Mouse (Mus musculus): Measurements from ENCODE around the gene Dynlt1b. TPM values are rescaled to one million over a fixed set of nuclear protein-coding genes. Genes with fewer than 3 reads are reported as not detected.
"Not testable (repeated sequence)": the region's sequence is repeated elsewhere in the genome, so short reads cannot be mapped to it uniquely, and the experiment has no call there.

Dynlt1b gene
- total and polyA plus RNA-seq, 2 experiments from 2014 or later = 457 to 1,233 TPM

- not testable (repeated sequence) for H3K9me3 ChIP-seq (ENCODE audit: low read length); ATAC-seq; H3K27ac ChIP-seq; H3K36me3 ChIP-seq (ENCODE audit: insufficient read depth, low read length); H3K9ac ChIP-seq (replicated peaks; ENCODE audit: low read length); H3K4me1 ChIP-seq (ENCODE audit: insufficient read depth, low read length); H3K4me2 ChIP-seq (ENCODE audit: low read depth, low read length); H3K4me3 ChIP-seq (ENCODE audit: low read length); H3K27me3 ChIP-seq (ENCODE audit: insufficient read depth, low read length)
- DNase-seq (ENCODE audit: low spot score) = peak; percentile 14
- 87% methylated on average over 3 of the region's 4 CpGs for WGBS
- TF ChIP-seq CTCF (IDR thresholded peaks at IDR 0.05; ENCODE audit: low read depth) = peak; percentile 17; the same call in 1 of the 2 replicates
Observed at GRCm38 (mm10) chr17:6432456-6432855, 2.5 kb downstream of the Dynlt1b start.

GRCm38 (mm10) chr17:6433691-6434090 lies 3.8 kb downstream of the Dynlt1b start:
- H3K4me3 ChIP-seq (ENCODE audit: low read length); H3K9me3 ChIP-seq (ENCODE audit: low read length); H3K4me1 ChIP-seq (ENCODE audit: insufficient read depth, low read length); H3K36me3 ChIP-seq (ENCODE audit: insufficient read depth, low read length); ATAC-seq; H3K27ac ChIP-seq; H3K27me3 ChIP-seq (ENCODE audit: insufficient read depth, low read length); H3K4me2 ChIP-seq (ENCODE audit: low read depth, low read length); H3K9ac ChIP-seq (replicated peaks; ENCODE audit: low read length): not testable (repeated sequence)
- WGBS = 51% methylated on average over 3 of the region's 3 CpGs
- peak; percentile 56 for DNase-seq (ENCODE audit: low spot score)

DNA sequence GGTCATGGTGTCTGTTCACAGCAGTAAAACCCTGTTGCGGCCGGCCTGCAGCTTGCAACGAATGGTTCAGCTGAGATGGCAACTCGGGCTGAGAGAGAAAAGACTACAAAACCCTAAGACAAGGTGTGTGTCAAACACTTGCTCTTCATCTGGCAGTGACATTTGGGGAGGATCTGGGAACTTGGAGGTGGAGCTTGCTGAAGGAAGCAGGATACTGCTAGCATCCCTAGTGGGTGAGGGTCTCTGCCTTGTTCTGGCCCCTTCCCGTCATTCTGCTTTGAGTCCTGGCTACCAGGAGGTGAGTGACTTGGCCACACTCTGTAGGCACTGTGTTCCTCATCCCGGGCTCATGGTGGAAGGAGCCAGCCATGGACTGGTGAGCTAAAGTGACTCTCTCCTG lies 8.2 kb downstream of the Dynlt1b start:
- not testable (repeated sequence) for DNase-seq (ENCODE audit: low spot score); H3K36me3 ChIP-seq (ENCODE audit: insufficient read depth, low read length); H3K27me3 ChIP-seq (ENCODE audit: insufficient read depth, low read length); H3K4me2 ChIP-seq (ENCODE audit: low read depth, low read length); H3K9me3 ChIP-seq (ENCODE audit: low read length); ATAC-seq; H3K27ac ChIP-seq; H3K4me1 ChIP-seq (ENCODE audit: insufficient read depth, low read length); H3K9ac ChIP-seq (replicated peaks; ENCODE audit: low read length); H3K4me3 ChIP-seq (ENCODE audit: low read length)
- WGBS = 82% methylated on average over 6 of the region's 6 CpGs

DNA sequence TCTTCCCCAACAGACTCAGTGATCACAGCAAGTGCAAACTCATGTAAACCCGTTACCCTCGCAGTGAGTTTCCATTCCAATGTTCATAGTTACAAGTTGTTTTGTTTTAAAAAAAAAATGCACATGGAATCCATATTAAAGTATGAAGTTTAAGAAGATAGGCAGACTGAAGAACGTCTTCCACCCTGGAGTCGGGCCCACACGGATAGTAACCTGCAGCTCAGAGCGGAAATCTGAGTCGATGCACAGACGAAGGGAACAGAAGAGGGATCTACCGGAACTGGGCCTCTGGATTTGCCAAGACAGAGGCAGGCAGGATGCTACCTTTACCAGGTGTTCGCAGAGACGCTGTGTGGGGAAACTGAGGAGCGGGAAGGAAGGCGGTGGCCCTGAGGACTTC lies 10.0 kb downstream of the Dynlt1b start:
- 95% methylated on average over 9 of the region's 13 CpGs for WGBS
- not testable (repeated sequence) for H3K9ac ChIP-seq (replicated peaks; ENCODE audit: low read length); H3K36me3 ChIP-seq (ENCODE audit: insufficient read depth, low read length); H3K4me2 ChIP-seq (ENCODE audit: low read depth, low read length); H3K27me3 ChIP-seq (ENCODE audit: insufficient read depth, low read length); ATAC-seq; H3K4me1 ChIP-seq (ENCODE audit: insufficient read depth, low read length); DNase-seq (ENCODE audit: low spot score); H3K4me3 ChIP-seq (ENCODE audit: low read length); H3K27ac ChIP-seq; H3K9me3 ChIP-seq (ENCODE audit: low read length)

DNA sequence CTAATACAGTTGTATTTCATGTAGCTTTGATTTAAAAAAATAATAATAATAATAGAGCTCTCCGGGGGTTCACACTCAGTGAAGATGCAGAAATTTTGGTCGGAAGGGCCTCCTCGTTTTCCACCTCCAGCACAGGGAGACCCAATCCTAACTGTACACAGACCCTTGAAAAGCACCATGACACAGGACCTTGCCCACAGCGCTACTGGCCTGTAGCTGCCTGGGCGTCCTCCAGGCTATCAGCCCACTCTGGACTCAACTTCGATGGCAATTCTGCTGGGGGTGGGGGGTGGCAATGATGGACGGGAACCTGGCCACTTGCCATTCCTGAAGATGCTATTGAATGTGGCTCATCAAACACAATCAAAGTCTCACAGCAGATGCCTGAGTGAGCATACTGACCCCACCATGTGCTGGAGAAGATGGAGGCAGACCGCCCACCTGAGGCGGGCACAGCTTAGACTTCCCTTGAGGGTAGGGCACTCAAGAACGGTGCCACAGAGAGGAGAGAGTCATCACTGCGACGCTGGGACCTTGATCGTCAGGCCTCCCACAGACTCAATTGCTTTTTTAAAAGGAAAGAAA lies 10.7 kb downstream of the Dynlt1b start:
- peak; percentile 39; the same call in 1 of the 2 replicates for ATAC-seq
- H3K4me3 ChIP-seq (ENCODE audit: low read length); H3K4me2 ChIP-seq (ENCODE audit: low read depth, low read length); H3K27ac ChIP-seq; H3K9ac ChIP-seq (replicated peaks; ENCODE audit: low read length); H3K4me1 ChIP-seq (ENCODE audit: insufficient read depth, low read length); H3K36me3 ChIP-seq (ENCODE audit: insufficient read depth, low read length); H3K9me3 ChIP-seq (ENCODE audit: low read length); H3K27me3 ChIP-seq (ENCODE audit: insufficient read depth, low read length): not testable (repeated sequence)
- peak; percentile 20 for DNase-seq (ENCODE audit: low spot score)
- 63% methylated on average over 13 of the region's 13 CpGs for WGBS

- H3K4me3 ChIP-seq (ENCODE audit: low read length); H3K27ac ChIP-seq: not testable (repeated sequence)
Observed at GRCm38 (mm10) chr17:6441254-6441653, 11.3 kb downstream of the Dynlt1b start.

DNA sequence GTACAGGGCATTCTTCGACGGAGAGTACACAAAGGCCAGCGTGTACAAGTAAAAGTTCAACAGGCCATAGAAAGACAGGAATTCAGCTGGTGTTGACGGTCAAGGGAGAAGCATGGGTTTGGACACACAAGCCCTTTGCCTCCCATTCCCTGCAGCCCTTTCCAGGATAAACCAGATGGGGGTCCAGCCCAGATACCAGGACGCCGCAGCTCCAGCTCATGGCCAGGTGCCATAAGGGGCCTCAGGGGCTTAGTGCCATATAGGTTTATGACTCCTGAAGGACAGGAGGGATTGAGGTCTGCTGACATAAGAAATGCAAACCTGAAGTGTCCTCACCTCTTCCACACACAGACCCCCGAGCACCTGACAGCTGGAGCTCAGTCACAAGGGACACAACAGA lies 12.6 kb downstream of the Dynlt1b start:
- H3K4me3 ChIP-seq (ENCODE audit: low read length); DNase-seq (ENCODE audit: low spot score); H3K27me3 ChIP-seq (ENCODE audit: insufficient read depth, low read length); H3K27ac ChIP-seq; H3K36me3 ChIP-seq (ENCODE audit: insufficient read depth, low read length); H3K4me2 ChIP-seq (ENCODE audit: low read depth, low read length); ATAC-seq; H3K9ac ChIP-seq (replicated peaks; ENCODE audit: low read length); H3K9me3 ChIP-seq (ENCODE audit: low read length); H3K4me1 ChIP-seq (ENCODE audit: insufficient read depth, low read length): not testable (repeated sequence)
- WGBS = 73% methylated on average over 3 of the region's 7 CpGs

More at GRCm38 (mm10) chr17:6441254-6441653, 11.3 kb downstream of the Dynlt1b start:
- not testable (repeated sequence) for H3K9me3 ChIP-seq (ENCODE audit: low read length); H3K4me2 ChIP-seq (ENCODE audit: low read depth, low read length); H3K4me1 ChIP-seq (ENCODE audit: insufficient read depth, low read length); ATAC-seq; H3K36me3 ChIP-seq (ENCODE audit: insufficient read depth, low read length); H3K27me3 ChIP-seq (ENCODE audit: insufficient read depth, low read length); H3K9ac ChIP-seq (replicated peaks; ENCODE audit: low read length); DNase-seq (ENCODE audit: low spot score)
- 56% methylated on average over 5 of the region's 5 CpGs for WGBS

- H3K9me3 ChIP-seq (ENCODE audit: low read length); H3K4me3 ChIP-seq (ENCODE audit: low read length); H3K9ac ChIP-seq (replicated peaks; ENCODE audit: low read length); H3K36me3 ChIP-seq (ENCODE audit: insufficient read depth, low read length); H3K4me2 ChIP-seq (ENCODE audit: low read depth, low read length); DNase-seq (ENCODE audit: low spot score); H3K4me1 ChIP-seq (ENCODE audit: insufficient read depth, low read length); H3K27me3 ChIP-seq (ENCODE audit: insufficient read depth, low read length); H3K27ac ChIP-seq: not testable (repeated sequence)
- ATAC-seq = 0 out of 2 replicates have a peak, but pooled peaks have one; percentile 18
- WGBS = 61% methylated on average over 8 of the region's 16 CpGs
Observed at GRCm38 (mm10) chr17:6445794-6446587, 16.1 kb downstream of the Dynlt1b start.

DNA sequence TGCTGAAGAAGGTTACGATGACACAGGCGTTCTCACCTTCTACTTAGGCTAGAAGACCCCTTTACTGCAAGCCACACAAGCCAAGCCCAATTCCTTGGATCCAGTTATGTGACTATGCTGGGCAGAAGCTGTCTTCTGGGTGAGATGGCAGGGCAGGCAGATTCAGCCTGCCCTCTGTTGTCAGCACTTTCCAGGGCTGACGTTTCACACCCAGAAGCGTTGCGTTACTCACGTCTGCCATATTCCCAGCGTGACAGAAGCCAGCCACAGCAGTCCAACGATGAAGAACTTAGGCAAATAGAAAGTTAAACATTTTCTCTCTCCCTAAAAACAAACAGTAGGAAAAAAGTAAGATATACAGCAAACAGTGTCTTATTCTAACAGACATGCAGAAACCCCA lies 18.4 kb downstream of the Dynlt1b start:
- not testable (repeated sequence) for H3K27ac ChIP-seq; H3K4me2 ChIP-seq (ENCODE audit: low read depth, low read length); H3K27me3 ChIP-seq (ENCODE audit: insufficient read depth, low read length); ATAC-seq; DNase-seq (ENCODE audit: low spot score); H3K9me3 ChIP-seq (ENCODE audit: low read length); H3K36me3 ChIP-seq (ENCODE audit: insufficient read depth, low read length); H3K9ac ChIP-seq (replicated peaks; ENCODE audit: low read length); H3K4me3 ChIP-seq (ENCODE audit: low read length); H3K4me1 ChIP-seq (ENCODE audit: insufficient read depth, low read length)
- 90% methylated on average over 8 of the region's 8 CpGs for WGBS

- DNase-seq (ENCODE audit: low spot score); H3K9me3 ChIP-seq (ENCODE audit: low read length); ATAC-seq; H3K36me3 ChIP-seq (ENCODE audit: insufficient read depth, low read length); H3K4me3 ChIP-seq (ENCODE audit: low read length); H3K9ac ChIP-seq (replicated peaks; ENCODE audit: low read length); H3K27ac ChIP-seq; H3K4me1 ChIP-seq (ENCODE audit: insufficient read depth, low read length); H3K4me2 ChIP-seq (ENCODE audit: low read depth, low read length); H3K27me3 ChIP-seq (ENCODE audit: insufficient read depth, low read length): not testable (repeated sequence)
- 84% methylated on average over 12 of the region's 12 CpGs for WGBS
Observed at GRCm38 (mm10) chr17:6449166-6449565, 19.3 kb downstream of the Dynlt1b start.
